Mouse (Mus musculus): ENCODE data around the gene Cacna2d4. TPM values are rescaled to one million over a fixed set of nuclear protein-coding genes. Genes with fewer than 3 reads are reported as not detected.

Gene Cacna2d4
- polyA plus RNA-seq, 1 experiment from 2014 or later: 0.03 TPM

DNA sequence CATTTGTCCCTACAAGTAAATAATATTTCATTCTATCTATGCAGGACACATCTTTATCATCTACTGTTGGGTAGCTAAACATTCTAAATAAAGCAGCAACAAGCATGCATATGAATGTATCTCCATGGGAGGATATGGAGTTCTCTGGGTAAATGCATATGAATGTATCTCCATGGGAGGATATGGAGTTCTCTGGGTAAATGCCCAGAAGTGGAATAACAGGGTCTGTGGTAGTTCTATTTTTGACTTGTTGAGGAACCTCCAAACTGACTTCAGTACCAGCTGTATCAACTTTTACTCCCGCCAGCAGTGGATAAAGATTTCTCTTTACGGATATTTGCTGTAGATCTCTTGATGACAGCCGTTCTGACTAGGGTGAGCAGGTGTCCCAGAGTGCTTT, 12.3 kb downstream of the Cacna2d4 start:
- no peak for DNase-seq
- no peak for TF ChIP-seq CTCF (IDR thresholded peaks at IDR 0.05; ENCODE audit: low read depth)
- ATAC-seq (ENCODE audit: insufficient read depth): no peak
- no peak overlapping the region for H3K9ac ChIP-seq
- peaks cover 3% of the 10 kb centered on the region; the same call in 1 of the 2 replicates for H3K9me3 ChIP-seq (ENCODE audit: low read depth, low read length)
- no peak overlapping the region for H3K4me3 ChIP-seq (ENCODE audit: low read depth, low read length)
- no peaks in the 10 kb centered on the region for H3K27me3 ChIP-seq (ENCODE audit: insufficient read depth, low read length)
- WGBS: 74% methylated on average over 3 of the region's 3 CpGs
- H3K27ac ChIP-seq (ENCODE audit: low read depth): no peak overlapping the region
- H3K4me2 ChIP-seq: no peak overlapping the region
- H3K4me1 ChIP-seq (ENCODE audit: insufficient read depth): no peaks in the 10 kb centered on the region
- H3K36me3 ChIP-seq (ENCODE audit: insufficient read depth): no peaks in the 10 kb centered on the region

DNA sequence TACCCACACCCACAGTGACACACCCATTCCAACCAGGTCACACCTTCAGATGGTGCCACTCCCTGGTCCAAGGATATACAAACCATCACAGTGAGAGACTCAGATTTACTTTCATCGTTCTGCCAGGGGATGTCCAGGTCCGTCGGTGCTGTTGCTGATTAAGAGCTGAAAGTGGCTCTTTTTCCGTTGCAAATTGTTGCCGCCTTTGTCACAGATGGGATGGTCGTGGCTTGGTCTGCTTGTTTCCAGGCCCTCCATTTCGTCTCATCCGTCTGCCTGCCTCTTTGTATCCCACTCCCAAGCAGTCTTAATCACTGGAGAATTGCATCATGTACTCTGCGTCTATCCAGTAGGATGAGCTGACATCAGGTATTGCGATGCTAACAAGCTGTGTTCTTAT, 13.4 kb downstream of the Cacna2d4 start:
- H3K9ac ChIP-seq: no peak overlapping the region
- no peak overlapping the region for H3K4me2 ChIP-seq
- no peak overlapping the region for H3K27ac ChIP-seq (ENCODE audit: low read depth)
- no peak for DNase-seq
- H3K36me3 ChIP-seq (ENCODE audit: insufficient read depth): no peaks in the 10 kb centered on the region
- WGBS: 83% methylated on average over 10 of the region's 10 CpGs
- ATAC-seq (ENCODE audit: insufficient read depth): no peak
- no peaks in the 10 kb centered on the region for H3K27me3 ChIP-seq (ENCODE audit: insufficient read depth, low read length)
- peaks cover 3% of the 10 kb centered on the region; the same call in 1 of the 2 replicates for H3K9me3 ChIP-seq (ENCODE audit: low read depth, low read length)
- H3K4me3 ChIP-seq (ENCODE audit: low read depth, low read length): no peak overlapping the region
- no peak for TF ChIP-seq CTCF (IDR thresholded peaks at IDR 0.05; ENCODE audit: low read depth)
- no peaks in the 10 kb centered on the region for H3K4me1 ChIP-seq (ENCODE audit: insufficient read depth)

GRCm38 (mm10) chr6:119251704-119252103, 15.4 kb downstream of the Cacna2d4 start:
- 67% methylated on average over 4 of the region's 4 CpGs for WGBS
- Histone ChIP-seq H3K9ac (no peak overlapping the region), H3K36me3 (ENCODE audit: insufficient read depth) (no peaks in the 10 kb centered on the region), H3K9me3 (ENCODE audit: low read depth, low read length) (no peaks in the 10 kb centered on the region), H3K27me3 (ENCODE audit: insufficient read depth, low read length) (no peaks in the 10 kb centered on the region), H3K27ac (ENCODE audit: low read depth) (no peak overlapping the region), H3K4me3 (ENCODE audit: low read depth, low read length) (no peak overlapping the region), H3K4me2 (no peak overlapping the region), H3K4me1 (ENCODE audit: insufficient read depth) (no peaks in the 10 kb centered on the region)
- no peak for TF ChIP-seq CTCF (IDR thresholded peaks at IDR 0.05; ENCODE audit: low read depth)
- no peak for ATAC-seq (ENCODE audit: insufficient read depth)
- DNase-seq: no peak

DNA sequence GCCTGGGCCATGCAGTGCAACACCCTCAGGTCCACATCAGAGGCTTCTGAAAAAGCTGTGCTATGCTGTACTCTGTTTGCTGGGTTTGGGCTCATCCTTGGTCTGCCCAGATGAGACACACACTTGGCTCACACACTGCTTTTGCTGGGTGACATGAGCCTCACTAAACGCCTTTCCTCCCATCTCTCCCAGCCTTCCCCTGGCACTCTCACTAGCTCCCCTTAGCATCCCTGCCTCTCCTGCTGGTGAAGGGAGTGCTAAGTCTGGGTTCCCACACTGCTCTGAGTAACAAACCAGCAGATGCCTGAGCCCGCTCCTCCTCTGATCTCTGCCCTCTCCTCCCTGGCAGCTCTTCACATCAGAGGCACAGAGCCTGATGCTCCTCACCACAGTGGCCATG, 40.4 kb downstream of the Cacna2d4 start:
- Histone ChIP-seq H3K9me3 (ENCODE audit: low read depth, low read length) (no peaks in the 10 kb centered on the region), H3K36me3 (ENCODE audit: insufficient read depth) (no peaks in the 10 kb centered on the region), H3K27me3 (ENCODE audit: insufficient read depth, low read length) (no peaks in the 10 kb centered on the region), H3K4me2 (no peak overlapping the region), H3K27ac (ENCODE audit: low read depth) (no peak overlapping the region), H3K4me1 (ENCODE audit: insufficient read depth) (no peaks in the 10 kb centered on the region), H3K4me3 (ENCODE audit: low read depth, low read length) (no peak overlapping the region), H3K9ac (no peak overlapping the region)
- 75% methylated on average over 2 of the region's 2 CpGs for WGBS
- no peak for TF ChIP-seq CTCF (IDR thresholded peaks at IDR 0.05; ENCODE audit: low read depth)
- ATAC-seq (ENCODE audit: insufficient read depth) (no peak), DNase-seq (no peak)

DNA sequence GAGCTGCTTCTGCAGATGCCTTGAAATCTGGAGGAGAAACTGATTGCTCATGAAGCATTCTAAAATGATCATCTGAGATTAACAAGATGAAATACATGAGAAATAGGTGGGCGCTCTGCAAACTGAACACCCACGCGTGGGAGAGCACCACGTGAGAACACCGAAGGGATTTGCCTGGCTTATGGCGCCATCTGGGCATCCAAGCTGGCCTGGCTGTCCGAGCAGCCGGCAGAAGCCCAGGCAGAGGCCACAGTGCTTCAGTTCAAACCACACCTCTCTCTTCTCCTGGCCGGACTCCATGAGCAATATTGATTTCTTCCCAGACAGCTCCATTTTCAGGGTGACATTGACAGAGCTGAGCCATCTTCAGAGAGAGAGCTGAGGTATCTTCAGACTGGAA, 44.4 kb downstream of the Cacna2d4 start:
- no peak for TF ChIP-seq CTCF (IDR thresholded peaks at IDR 0.05; ENCODE audit: low read depth)
- H3K4me1 ChIP-seq (ENCODE audit: insufficient read depth): no peaks in the 10 kb centered on the region
- no peaks in the 10 kb centered on the region for H3K36me3 ChIP-seq (ENCODE audit: insufficient read depth)
- no peak for DNase-seq
- no peak overlapping the region for H3K4me3 ChIP-seq (ENCODE audit: low read depth, low read length)
- no peak overlapping the region for H3K9ac ChIP-seq
- no peak overlapping the region for H3K4me2 ChIP-seq
- ATAC-seq (ENCODE audit: insufficient read depth): no peak
- no peaks in the 10 kb centered on the region for H3K9me3 ChIP-seq (ENCODE audit: low read depth, low read length)
- WGBS: 59% methylated on average over 9 of the region's 9 CpGs
- no peaks in the 10 kb centered on the region for H3K27me3 ChIP-seq (ENCODE audit: insufficient read depth, low read length)
- H3K27ac ChIP-seq (ENCODE audit: low read depth): no peak overlapping the region

DNA sequence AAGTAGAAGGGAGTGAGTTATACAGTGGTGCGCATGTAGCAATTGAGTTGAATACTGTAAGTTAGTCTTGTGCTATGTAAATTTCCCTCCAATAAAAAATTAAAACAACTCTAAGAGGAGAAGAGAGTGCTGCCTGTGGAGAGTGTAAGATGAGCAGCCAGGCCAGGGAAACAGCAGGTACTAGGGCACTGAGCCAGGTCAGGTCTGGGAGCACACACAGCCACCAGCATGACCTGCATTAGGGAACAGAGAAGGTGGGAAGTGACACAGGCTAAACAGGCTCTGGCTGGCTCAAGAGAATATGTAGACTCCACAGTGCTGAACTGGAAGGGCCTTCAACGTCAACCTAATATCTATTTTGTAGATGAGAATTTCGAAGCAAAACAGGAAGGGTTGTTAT, 65.0 kb downstream of the Cacna2d4 start:
- H3K27me3 ChIP-seq (ENCODE audit: insufficient read depth, low read length): no peaks in the 10 kb centered on the region
- H3K36me3 ChIP-seq (ENCODE audit: insufficient read depth): no peaks in the 10 kb centered on the region
- no peak overlapping the region for H3K4me2 ChIP-seq
- no peak for TF ChIP-seq CTCF (IDR thresholded peaks at IDR 0.05; ENCODE audit: low read depth)
- no peak overlapping the region for H3K9ac ChIP-seq
- no peaks in the 10 kb centered on the region for H3K9me3 ChIP-seq (ENCODE audit: low read depth, low read length)
- H3K4me3 ChIP-seq (ENCODE audit: low read depth, low read length): no peak overlapping the region
- ATAC-seq (ENCODE audit: insufficient read depth) (no peak), DNase-seq (no peak)
- H3K27ac ChIP-seq (ENCODE audit: low read depth): no peak overlapping the region
- WGBS: 83% methylated on average over 3 of the region's 3 CpGs
- no peaks in the 10 kb centered on the region for H3K4me1 ChIP-seq (ENCODE audit: insufficient read depth)

GRCm38 (mm10) chr6:119303331-119303730, 67.0 kb downstream of the Cacna2d4 start:
- H3K9me3 ChIP-seq (ENCODE audit: low read depth, low read length): no peaks in the 10 kb centered on the region
- no peak for DNase-seq
- 78% methylated on average over 6 of the region's 6 CpGs for WGBS
- no peak for TF ChIP-seq CTCF (IDR thresholded peaks at IDR 0.05; ENCODE audit: low read depth)
- H3K4me3 ChIP-seq (ENCODE audit: low read depth, low read length): no peak overlapping the region
- ATAC-seq (ENCODE audit: insufficient read depth): no peak
- H3K27me3 ChIP-seq (ENCODE audit: insufficient read depth, low read length): no peaks in the 10 kb centered on the region
- no peak overlapping the region for H3K4me2 ChIP-seq
- no peaks in the 10 kb centered on the region for H3K4me1 ChIP-seq (ENCODE audit: insufficient read depth)
- no peak overlapping the region for H3K27ac ChIP-seq (ENCODE audit: low read depth)
- H3K36me3 ChIP-seq (ENCODE audit: insufficient read depth): no peaks in the 10 kb centered on the region
- H3K9ac ChIP-seq: no peak overlapping the region

- WGBS: 67% methylated on average over 10 of the region's 10 CpGs
- no peak for ATAC-seq (ENCODE audit: insufficient read depth)
- Histone ChIP-seq H3K27me3 (ENCODE audit: insufficient read depth, low read length) (no peaks in the 10 kb centered on the region), H3K4me2 (no peak overlapping the region), H3K36me3 (ENCODE audit: insufficient read depth) (no peaks in the 10 kb centered on the region), H3K9ac (no peak overlapping the region), H3K27ac (ENCODE audit: low read depth) (no peak overlapping the region), H3K9me3 (ENCODE audit: low read depth, low read length) (no peaks in the 10 kb centered on the region), H3K4me1 (ENCODE audit: insufficient read depth) (no peaks in the 10 kb centered on the region), H3K4me3 (ENCODE audit: low read depth, low read length) (no peak overlapping the region)
- no peak for TF ChIP-seq CTCF (IDR thresholded peaks at IDR 0.05; ENCODE audit: low read depth)
- no peak for DNase-seq
These were observed 71.6 kb downstream of the Cacna2d4 start for GRCm38 (mm10) chr6:119307867-119308413.

Data from lung, embryonic 14.5 days (tissue).